Mouse (Mus musculus) lung, adult 2 months (tissue): ENCODE measurements around the gene Fcgr1. TPM values are rescaled to one million over a fixed set of nuclear protein-coding genes. Genes with fewer than 3 reads are reported as not detected.
A peak's percentile ranks its signal among the peaks of the same experiment; 100 is the strongest.

ENCODE experiments used
- DNase-seq: peaks from one replicate; pipeline ENCODE4 v3.0.0; 2022
- H3K4me1 ChIP-seq: fragments of 200-500 bp; 2 replicates; pipeline ENCODE4 v1.6.1; 2011; ENCODE audit warnings: low read length; ENCODE audit not compliant: control insufficient read depth, insufficient read depth
- H3K4me3 ChIP-seq: fragments of 200-500 bp; replicated peaks from 2 replicates; pipeline ENCODE3; 2011; ENCODE audit warnings: low read depth, mild to moderate bottlenecking, control low read depth, low read length; ENCODE audit errors: extremely low read depth
- CTCF ChIP-seq: fragments of 200-500 bp; IDR thresholded peaks from 2 replicates; pipeline ENCODE4 v1.5.1; 2011; ENCODE audit warnings: mild to moderate bottlenecking, low read length, control low read depth; ENCODE audit not compliant: insufficient read depth
- POLR2A ChIP-seq: fragments of 200-500 bp; IDR thresholded peaks from 2 replicates; pipeline ENCODE4 v1.6.1; 2011; ENCODE audit warnings: low read depth, mild to moderate bottlenecking, control low read depth, low read length, borderline replicate concordance; ENCODE audit errors: extremely low read depth
- WGBS: fragments of 180-500 bp; shearing (Covaris S2); methylation state at CpG from one replicate; pipeline ENCODE4 v1.1.7; 2018; 5-methylcytosine and 5-hydroxymethylcytosine counted together
- polyA plus RNA-seq: library from polyadenylated mRNA; depleted of rRNA; stranded (reverse); fragments of >200 nt; gene quantifications from 2 replicates; pipeline ENCODE4 v1.2.3, GENCODE M21; 2012; rRNA removed

The Fcgr1 gene
- polyA plus RNA-seq, 1 experiment = 2.9 TPM

GRCm38 (mm10) chr3:96239949-96240798, 53.6 kb downstream of the Fcgr1 start, which contains the start of gene Hist2h2aa2:
Hist2h2aa2 (minus strand) TSS chr3:96240276.
- Histone ChIP-seq H3K4me1 (peaks cover 18% of the 10 kb centered on the region), H3K4me3 (peak within 1 kb of the TSS; percentile 54)
- peak; percentile 100 for DNase-seq
- WGBS = 3% methylated on average over 32 of the region's 85 CpGs
- peak; percentile 53; the same call in 1 of the 2 replicates for TF ChIP-seq POLR2A

- H3K4me1 ChIP-seq = peaks cover 14% of the 10 kb centered on the region
- WGBS = under 1% methylated on average over 29 of the region's 68 CpGs
- H3K4me3 ChIP-seq = peak within 1 kb of the TSS; percentile 54
- TF ChIP-seq POLR2A = peak; percentile 29; the same call in 1 of the 2 replicates
- DNase-seq = peak; percentile 57
Observed at GRCm38 (mm10) chr3:96238954-96239793, 54.6 kb downstream of the Fcgr1 start, which contains the start of gene Hist2h3c2. Hist2h3c2 (minus strand) TSS chr3:96239127.

GRCm38 (mm10) chr3:96237904-96238511, 55.8 kb downstream of the Fcgr1 start:
- 12% methylated on average over 12 of the region's 12 CpGs for WGBS
- TF ChIP-seq CTCF (no peak), POLR2A (no peak)
- DNase-seq = no peak
- H3K4me1 ChIP-seq = peaks cover 5% of the 10 kb centered on the region; the same call in 1 of the 2 replicates
- H3K4me3 ChIP-seq = no peak overlapping the region

DNA sequence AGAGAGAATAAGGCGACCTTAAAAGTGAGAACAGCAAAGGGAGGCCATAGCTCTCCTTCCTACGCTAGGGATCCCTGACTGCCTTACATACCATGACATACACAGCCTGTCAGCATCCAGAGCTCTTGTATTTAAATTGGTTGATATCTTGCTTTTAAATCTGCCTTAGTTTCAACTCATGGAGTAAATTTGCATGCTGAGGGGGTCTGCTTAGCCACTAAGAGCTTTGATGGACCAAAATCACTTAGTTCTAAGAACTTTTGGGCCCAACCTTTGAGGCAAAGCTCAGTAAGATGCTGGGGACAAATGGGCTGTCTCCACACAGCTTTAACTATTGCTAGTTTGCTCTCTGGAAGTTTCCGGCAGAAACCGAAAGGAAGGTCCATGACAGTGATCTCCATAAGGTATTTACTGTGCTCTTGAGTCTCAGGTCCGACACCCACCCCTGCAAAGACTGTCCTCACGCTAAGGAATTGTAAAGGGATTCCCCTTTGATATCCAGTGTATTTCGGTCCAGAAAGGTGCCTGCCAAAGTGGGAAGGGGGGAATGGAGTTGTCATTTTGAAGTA, 56.4 kb downstream of the Fcgr1 start:
- TF ChIP-seq POLR2A = no peak
- no peak for TF ChIP-seq CTCF
- 60% methylated on average over 7 of the region's 7 CpGs for WGBS
- H3K4me1 ChIP-seq = peaks cover 5% of the 10 kb centered on the region; the same call in 1 of the 2 replicates
- H3K4me3 ChIP-seq = no peak overlapping the region
- no peak for DNase-seq

DNA sequence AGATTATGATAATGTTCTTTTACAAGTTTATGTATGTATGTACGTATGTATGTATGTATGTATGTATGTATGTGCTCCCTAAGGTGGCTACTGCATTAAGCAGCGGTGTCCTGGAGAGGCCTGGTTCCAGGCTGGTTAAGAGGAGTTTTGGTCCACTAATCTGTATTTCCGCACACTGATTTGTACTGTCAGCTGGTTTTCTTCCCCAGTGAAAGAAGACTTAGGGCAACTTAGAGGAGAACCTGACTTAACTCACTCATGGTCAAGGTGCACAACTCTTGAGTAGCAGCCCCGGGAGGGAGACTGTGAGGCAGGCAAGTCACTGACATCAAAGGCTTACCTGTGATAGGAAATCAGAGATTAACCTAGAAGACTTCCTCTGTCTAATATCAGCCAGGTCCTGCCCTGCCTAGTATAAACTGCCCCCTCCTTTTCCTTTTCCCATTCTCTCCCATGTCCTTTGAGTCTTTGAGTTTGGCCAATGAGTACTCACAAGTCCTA, 56.9 kb downstream of the Fcgr1 start:
- WGBS = 79% methylated on average over 4 of the region's 4 CpGs
- DNase-seq = no peak
- H3K4me3 ChIP-seq = no peak overlapping the region
- H3K4me1 ChIP-seq = peaks cover 5% of the 10 kb centered on the region; the same call in 1 of the 2 replicates
- TF ChIP-seq CTCF (no peak), POLR2A (no peak)

- 49% methylated on average over 3 of the region's 3 CpGs for WGBS
- DNase-seq = no peak
- peaks cover 5% of the 10 kb centered on the region; the same call in 1 of the 2 replicates for H3K4me1 ChIP-seq
- H3K4me3 ChIP-seq = no peak overlapping the region
- TF ChIP-seq CTCF (no peak), POLR2A (no peak)
Observed at GRCm38 (mm10) chr3:96235836-96236235, 57.9 kb downstream of the Fcgr1 start.

- peaks cover 5% of the 10 kb centered on the region; the same call in 1 of the 2 replicates for H3K4me1 ChIP-seq
- TF ChIP-seq CTCF (no peak), POLR2A (no peak)
- 91% methylated on average over 2 of the region's 2 CpGs for WGBS
- DNase-seq = no peak
- H3K4me3 ChIP-seq = no peak overlapping the region
Observed at GRCm38 (mm10) chr3:96234914-96235313, 58.9 kb downstream of the Fcgr1 start.

Other genes starting within 250 kb of the Fcgr1 start
- gene Vps45, start 235.5 kb downstream of the Fcgr1 start, polyA plus RNA-seq = 3.6 and 4.7 TPM in 2 replicates
- 25.6 and 38.7 TPM in 2 replicates for gene Otud7b, start 189.4 kb downstream of the Fcgr1 start, polyA plus RNA-seq
- gene Mtmr11, start 132.0 kb downstream of the Fcgr1 start, polyA plus RNA-seq = 8.0 and 10.5 TPM in 2 replicates
- 66.2 and 71.6 TPM in 2 replicates for gene Sf3b4, start 121.6 kb downstream of the Fcgr1 start, polyA plus RNA-seq
- gene Sv2a, start 112.8 kb downstream of the Fcgr1 start, polyA plus RNA-seq = 1.5 and 1.6 TPM in 2 replicates
- 61.3 and 70.4 TPM in 2 replicates for gene Bola1, start 74.3 kb downstream of the Fcgr1 start, polyA plus RNA-seq
- gene Hist2h2ab, start 74.1 kb downstream of the Fcgr1 start, polyA plus RNA-seq = 1.2 and 2.7 TPM in 2 replicates
- gene Hist2h2ac, start 73.1 kb downstream of the Fcgr1 start, polyA plus RNA-seq = 6.0 and 7.1 TPM in 2 replicates
- gene Hist2h2be, start 72.8 kb downstream of the Fcgr1 start, polyA plus RNA-seq = 4.2 and 6.2 TPM in 2 replicates
- gene Hist2h3c2, start 54.8 kb downstream of the Fcgr1 start, polyA plus RNA-seq = 17.3 and 35.2 TPM in 2 replicates
- 38.5 and 132 TPM in 2 replicates for gene Hist2h2aa2, start 53.7 kb downstream of the Fcgr1 start, polyA plus RNA-seq
- 203 and 266 TPM in 2 replicates for gene Hist2h2aa1, start 48.5 kb downstream of the Fcgr1 start, polyA plus RNA-seq
- not detected in 2 replicates for gene Hist2h3c1, start 47.3 kb downstream of the Fcgr1 start, polyA plus RNA-seq
- 5.1 and 5.6 TPM in 2 replicates for gene Hist2h4, start 30.7 kb downstream of the Fcgr1 start, polyA plus RNA-seq
- 33.2 and 40.7 TPM in 2 replicates for gene Hist2h3b, start 25.3 kb downstream of the Fcgr1 start, polyA plus RNA-seq
- 1.1 and 1.8 TPM in 2 replicates for gene Hist2h2bb, start 24.2 kb downstream of the Fcgr1 start, polyA plus RNA-seq
- gene BC107364, start 158.3 kb upstream of the Fcgr1 start, polyA plus RNA-seq = not detected in 2 replicates
- 4.6 and 13.8 TPM in 2 replicates for gene Hfe2, start 231.2 kb upstream of the Fcgr1 start, polyA plus RNA-seq